Mouse (Mus musculus) monocyte, adult 5-6 weeks (primary cell): ENCODE measurements around the gene Acot1. TPM values are rescaled to one million over a fixed set of nuclear protein-coding genes. Genes with fewer than 3 reads are reported as not detected.
"Not testable (repeated sequence)": the region's sequence is repeated elsewhere in the genome, so short reads cannot be mapped to it uniquely, and the experiment has no call there.

Source experiments
- ATAC-seq: fragments of 153-309, 156-312 bp; replicated peaks from 2 replicates; pipeline ENCODE4 v1.8.0; 2017; ENCODE audit warnings: mild to moderate bottlenecking; ENCODE audit not compliant: low TSS enrichment, insufficient number of reproducible peaks, severe bottlenecking, poor library complexity, low FRiP score
- total RNA-seq: library from RNA; stranded (forward); fragments of 200-1000, 200-491, 200-594 nt; gene quantifications from 3 replicates; pipeline ENCODE4 v1.2.3, GENCODE M21; 2017

Gene Acot1
- total RNA-seq, 1 experiment from 2014 or later, result not detected

DNA sequence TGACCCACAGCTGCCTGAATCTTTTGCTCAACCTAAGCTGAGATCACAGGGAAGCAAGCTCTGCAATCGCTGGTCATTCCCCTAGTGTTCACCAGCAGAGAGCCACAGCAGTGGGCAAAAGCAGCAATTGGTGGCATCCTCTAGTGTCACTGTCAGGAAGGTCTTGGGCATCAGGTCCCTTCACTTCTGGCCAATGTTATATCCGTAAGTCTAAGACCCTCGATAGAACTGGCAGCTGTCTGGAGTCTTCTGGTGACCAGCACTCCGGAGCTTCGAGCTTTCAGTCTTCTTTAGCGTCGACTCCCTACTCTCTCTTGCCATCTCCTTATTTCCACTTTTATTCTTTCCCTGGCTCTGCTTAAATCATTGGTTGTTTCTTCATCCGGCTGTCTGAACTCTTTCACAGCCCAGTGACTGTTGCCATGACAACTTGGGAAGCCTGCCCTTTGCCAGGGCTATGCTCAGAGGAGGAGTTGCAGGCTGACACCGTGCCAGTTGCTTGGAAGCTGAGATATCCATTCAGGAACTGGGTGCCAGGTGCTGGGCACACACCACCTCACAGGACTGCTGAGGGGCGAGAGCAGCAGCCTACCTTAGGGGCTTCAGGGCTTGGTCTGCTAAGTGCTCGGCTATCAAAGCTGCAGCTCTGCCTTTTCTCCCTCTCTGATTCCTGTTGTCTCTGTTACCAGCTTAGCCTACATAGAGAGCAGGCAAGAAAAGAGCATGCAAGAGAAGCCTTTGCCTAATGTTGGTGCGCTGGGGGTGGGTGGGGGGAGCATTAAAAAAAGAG, 2.2 kb downstream of the Acot1 start:
- ATAC-seq, result no peak

DNA sequence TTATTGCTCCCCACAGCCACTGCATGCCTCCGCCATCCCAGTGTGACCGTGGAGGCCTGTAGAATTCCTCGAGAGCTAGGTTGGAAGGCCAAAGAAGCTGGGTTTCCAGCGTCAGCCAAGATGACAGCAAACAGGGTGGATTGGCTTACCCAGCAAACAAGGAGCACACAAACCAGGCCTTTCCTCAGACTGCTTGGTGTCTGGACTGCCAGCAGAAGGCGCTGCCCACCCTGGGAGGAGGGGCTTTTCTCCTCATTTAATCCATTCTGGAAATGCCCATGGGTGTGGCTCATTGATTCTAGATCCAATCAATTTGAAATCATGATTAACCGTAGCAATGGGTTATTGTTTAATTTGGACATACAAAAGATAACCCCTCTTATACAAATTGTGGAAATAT, 3.8 kb downstream of the Acot1 start:
- ATAC-seq, result no peak

DNA sequence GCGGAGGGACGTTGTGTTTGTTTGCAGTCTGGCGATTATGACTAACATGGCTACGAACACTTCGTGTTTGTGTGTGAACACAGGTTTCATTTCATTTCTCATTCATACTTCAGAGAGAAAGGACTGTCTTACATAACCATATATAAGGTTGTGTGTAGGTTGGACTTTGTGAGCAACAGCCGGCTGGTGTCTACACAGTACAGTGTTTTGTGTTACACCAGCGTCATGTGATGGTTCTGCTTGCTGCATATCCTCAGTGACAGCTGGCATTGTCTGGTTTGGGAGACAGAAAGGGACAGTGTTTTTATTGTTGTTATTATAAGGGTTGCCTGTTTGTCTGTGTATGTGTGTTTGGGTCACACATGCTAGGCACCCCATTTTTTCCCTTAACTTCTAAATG, 4.4 kb downstream of the Acot1 start:
- ATAC-seq, result no peak

DNA sequence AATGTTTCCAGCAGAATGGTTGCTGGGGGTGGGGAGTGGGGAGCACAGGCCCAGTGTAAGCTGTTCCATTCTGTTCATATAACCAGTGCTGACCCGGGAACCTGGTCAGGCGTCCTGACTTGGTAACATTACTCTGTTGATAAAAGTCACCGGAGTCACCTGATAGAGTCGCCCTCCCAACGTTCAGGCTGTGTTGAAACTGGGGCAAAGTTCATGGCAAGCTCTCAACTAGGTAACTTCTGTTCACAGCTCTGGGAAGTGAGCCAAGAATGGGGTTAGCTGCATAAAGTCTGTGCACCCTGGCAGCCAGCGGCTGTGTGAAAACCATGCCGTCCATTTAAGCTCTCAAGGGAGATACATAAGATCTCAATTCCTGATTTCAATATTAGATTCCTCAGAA, 11.2 kb downstream of the Acot1 start:
- ATAC-seq, result peak; percentile 56; the same call in 1 of the 2 replicates

DNA sequence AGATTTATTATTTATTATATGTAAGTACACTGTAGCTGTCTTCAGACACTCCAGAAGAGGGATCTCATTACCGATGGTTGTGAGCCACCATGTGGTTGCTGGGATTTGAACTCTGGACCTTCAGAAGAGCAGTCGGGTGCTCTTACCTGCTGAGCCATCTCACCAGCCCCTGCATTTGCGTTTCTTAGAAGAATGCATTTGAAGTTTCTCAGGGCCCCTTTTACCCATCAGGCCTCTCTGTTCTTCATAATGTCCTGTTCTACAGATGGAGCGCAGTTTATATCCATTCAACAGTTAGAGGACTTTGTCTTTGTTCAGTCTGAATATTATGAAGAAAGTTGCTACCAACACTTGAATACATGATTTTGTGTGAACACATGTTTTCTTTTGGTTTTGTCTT, 13.0 kb downstream of the Acot1 start:
- not testable (repeated sequence) for ATAC-seq

DNA sequence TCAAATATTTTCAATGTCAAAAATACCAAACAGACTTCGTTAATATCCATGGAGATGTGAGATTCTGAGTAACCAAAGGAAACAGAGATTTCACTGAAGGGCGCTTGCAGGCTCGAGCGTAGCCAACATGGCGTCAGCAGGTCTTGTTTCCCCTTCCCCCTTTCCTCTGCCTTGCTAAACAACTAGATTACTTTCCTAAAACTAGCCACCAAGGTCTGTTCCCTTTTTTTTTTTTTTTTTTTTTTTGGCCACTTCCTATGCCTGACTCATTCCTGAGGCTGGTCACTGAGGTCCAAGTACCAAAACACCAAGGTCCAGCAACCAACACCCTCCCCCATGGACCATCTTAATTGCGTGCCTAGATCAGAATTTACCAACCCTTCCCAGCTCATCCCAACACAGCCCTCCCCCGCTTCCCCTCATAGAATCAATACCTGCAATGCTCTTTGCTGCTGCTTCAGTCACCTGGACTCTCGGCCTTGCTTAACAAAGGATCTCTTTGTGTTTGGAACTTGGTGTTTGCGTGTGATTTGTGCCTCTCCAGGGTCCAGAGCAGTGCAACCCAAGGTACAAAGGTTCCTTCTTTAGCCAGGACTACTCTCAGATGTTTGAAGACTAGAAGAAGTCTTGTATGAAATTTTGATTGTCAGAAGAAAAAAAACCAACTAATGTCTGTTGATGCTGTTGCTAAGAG, 13.9 kb downstream of the Acot1 start:
- ATAC-seq, result no peak

DNA sequence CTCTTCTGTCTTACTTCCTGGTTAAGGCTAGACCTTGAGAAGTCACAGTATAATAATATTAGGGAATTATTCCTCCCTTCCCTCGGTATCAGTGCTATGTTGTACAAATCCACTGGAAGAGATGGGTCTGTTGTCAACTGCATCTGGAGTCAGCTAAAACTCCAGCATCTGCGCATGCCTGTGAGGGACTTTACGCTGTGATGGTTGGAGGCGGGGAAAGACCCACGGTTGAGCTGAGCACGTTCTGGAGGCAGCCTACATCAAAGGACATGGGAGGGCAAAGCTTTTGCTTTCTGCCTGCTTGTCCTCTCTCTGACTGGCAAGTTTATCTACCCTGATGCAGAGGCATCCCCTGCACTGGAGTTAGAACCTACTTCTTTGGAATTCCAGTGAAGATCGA, 16.6 kb downstream of the Acot1 start:
- ATAC-seq, result no peak

DNA sequence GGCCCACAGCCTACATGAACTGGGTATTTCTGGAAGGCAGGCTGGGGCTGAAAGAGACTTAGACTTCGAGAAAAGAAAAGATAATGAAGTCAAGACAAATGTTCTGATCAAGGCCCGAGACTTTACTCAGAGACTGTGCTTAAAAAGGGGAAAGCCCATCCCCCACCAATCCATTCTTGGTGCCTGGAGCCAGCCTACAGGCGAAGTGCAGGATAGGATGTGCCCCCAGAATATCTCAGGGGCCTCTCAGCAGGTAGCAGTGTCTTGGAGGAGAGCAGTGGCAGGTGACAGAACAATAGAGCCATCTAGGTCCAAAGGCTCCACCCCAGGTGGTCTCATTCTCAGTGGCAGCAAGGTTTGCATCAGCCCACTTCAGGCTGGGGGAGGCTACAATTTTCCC, 19.0 kb downstream of the Acot1 start:
- not testable (repeated sequence) for ATAC-seq

DNA sequence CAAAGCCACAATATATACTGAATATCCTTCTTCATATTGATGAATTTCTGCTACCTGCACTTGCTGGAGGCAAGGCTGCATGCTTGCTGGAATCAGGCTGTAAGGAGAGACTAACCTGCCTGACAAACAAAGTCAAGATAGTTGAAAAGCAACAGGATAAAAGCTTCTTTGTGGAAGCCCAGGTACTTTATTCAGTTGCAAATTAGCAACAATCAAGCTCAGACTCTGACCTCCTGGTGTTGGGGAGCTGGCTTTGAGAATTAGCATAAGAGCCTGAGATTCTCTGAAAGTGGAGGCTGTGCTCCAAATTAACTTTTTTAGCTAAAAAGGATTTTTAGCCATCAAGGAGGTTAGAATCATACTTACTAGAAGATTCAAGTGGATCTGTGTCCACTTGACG, 19.8 kb downstream of the Acot1 start:
- ATAC-seq, result not testable (repeated sequence)

DNA sequence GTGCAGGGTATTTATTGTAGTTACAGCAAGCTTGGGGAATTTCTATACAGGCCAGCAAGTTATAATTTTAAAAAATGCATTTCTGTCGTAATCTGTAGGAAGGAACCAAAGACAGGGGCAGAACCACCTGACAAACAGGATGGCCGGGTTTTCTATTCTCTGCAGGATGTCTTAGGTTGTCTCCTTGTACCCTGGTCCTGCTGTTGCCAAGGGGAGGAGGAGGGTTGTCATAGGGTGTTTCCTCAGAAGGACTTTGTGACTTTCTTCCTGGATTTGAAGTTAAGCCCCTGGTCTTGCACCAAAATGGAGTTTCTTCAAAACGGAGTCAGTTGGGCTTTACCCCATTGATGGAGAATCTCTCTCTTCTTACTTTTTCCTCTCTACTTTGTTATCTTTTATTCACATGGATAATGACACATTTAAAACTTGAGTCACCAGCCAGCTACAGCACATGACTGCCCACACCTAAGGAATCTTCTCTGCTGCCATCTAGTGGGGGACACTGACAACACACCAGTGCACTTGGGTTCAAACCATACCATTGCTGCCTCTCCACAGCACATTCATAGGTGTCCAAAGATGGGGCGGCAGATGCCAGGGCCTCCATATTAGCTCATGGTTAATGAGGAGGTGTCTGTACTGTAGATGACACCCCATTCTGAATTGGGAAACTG, 21.5 kb downstream of the Acot1 start:
- ATAC-seq, result peak; percentile 94

DNA sequence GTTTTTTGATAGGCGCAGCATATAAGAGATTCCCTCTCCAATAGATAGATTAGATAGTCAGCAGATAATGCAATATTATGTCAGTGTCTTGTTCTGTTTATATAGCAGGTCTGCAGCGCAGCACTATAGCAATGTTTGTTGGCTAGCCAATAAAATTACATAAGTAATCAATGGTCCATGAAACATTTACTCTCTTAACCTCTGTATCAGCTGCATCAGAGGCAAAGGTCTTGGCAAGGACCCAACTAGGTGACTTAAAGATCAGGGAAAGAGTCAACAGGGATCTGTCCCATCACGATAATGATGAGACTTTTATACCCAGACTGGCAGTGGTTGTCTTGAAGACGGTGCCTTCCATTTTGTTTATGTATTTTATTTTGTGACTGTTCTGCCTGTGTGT, 23.6 kb downstream of the Acot1 start:
- no peak for ATAC-seq

DNA sequence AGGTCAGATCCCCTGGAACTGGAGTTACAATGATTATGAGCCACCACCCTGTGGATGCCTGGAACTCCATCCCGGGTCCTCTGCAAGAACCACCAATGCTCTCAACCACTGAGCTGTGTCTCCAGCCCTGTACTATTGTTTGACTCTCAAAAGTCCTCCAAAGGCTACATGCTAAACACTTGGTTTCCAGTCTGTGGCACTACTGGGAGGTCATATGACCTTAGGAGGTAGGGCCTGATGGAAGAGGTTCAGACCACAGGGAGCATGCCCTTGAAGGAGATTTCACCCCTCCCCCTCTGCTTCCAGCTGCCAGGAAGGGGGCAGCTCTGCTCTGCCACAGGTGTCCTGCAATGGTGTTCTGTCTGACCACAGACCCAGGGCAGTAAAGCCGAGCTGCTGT, 24.0 kb downstream of the Acot1 start:
- not testable (repeated sequence) for ATAC-seq

DNA sequence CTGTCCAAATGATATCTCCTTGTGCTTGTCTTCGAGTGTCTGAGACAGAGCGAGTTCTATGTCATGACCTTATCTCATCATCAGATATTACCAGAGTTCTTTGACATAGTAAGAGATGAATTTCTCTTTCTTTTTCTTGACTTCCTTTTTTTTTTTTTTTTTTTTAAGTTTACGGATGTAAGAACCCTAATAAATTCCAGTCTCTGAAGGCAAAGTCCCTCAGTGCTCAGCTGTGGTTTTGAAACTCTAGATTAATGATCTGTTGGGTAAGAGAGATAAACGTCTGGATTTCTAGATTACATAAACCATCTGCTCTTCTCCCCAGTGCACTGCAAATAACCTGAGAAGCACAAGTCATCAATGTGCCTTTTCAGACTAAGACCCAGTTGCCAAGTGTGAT, 24.8 kb downstream of the Acot1 start:
- no peak for ATAC-seq

DNA sequence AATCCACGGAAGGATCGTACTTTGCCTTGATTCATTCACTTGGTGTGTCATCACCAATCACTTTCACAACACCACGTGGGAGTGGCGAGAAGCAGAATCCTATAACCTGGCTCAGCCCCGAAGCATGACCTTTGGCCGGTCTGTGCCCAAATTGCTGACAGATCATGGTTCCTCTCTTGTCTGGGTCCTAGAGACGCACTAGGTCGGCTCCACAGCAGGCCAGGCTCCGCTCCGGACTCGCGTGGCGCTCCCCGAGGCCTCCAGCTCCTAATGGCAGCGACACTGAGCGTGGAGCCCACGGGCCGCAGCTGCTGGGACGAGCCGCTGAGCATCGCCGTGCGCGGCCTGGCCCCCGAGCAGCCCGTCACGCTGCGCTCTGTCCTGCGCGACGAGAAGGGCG, 29.0 kb downstream of the Acot1 start, which contains the start of gene Acot4:
TSS of gene Acot4 (plus strand) at position 139 of the 400 bp plus-strand sequence.
- ATAC-seq, result peak; percentile 53

DNA sequence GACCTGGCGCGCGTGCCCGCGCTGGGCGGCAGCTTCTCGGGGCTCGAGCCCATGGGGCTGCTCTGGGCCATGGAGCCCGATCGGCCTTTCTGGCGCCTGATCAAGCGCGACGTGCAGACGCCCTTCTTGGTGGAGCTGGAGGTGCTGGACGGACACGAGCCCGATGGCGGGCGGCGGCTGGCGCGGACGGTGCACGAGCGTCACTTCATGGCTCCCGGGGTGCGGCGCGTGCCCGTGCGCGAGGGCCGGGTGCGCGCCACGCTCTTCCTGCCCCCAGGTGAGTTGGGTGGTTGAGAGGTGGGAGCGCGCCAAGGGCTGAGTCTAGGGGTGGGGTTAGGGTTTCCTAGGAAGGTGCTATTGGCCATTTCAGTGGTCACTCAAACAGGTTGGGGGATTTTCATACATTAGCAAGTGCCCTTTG, 29.4 kb downstream of the Acot1 start, which contains the start of gene Gm49366:
TSS of gene Gm49366 (plus strand) at position 245 of the 421 bp plus-strand sequence.
- ATAC-seq, result not testable (repeated sequence)

DNA sequence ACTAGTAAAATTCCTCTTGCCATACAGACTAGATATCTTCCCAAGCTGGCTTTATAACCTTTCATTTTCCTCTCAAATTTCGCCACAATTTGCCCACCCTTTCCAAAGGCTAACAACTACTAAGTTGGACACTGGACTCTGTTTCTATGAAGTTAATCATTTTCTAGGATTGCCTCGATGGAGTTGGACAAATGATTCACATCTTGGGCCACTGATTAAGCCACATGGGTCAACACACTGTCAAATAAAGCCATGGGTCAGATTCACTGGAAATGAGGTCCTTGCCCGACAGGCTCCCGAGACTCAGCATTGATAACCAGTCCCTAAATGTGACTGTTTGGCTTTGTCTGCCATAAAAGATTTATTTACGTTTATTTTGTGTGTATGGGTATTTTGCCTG, 33.0 kb downstream of the Acot1 start:
- ATAC-seq, result no peak

DNA sequence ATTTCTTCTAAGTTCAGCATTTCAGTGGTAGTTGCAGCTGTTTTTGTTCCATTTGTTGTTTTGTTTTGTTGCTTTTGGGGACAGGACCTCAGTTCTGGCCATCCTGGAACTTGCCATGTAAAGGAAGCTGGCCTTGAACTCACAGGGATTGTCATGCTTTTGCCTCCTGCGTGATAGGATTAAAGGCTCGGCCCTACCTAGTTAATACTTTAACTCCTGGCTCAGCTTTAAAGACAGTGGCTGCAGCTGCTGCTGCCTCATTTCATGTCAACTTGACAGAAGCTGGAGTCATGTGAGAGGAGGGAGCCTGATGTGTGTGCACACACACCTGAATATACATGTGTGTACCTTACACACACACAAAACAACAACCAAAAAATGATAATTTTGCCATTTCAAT, 34.8 kb downstream of the Acot1 start:
- no peak for ATAC-seq

DNA sequence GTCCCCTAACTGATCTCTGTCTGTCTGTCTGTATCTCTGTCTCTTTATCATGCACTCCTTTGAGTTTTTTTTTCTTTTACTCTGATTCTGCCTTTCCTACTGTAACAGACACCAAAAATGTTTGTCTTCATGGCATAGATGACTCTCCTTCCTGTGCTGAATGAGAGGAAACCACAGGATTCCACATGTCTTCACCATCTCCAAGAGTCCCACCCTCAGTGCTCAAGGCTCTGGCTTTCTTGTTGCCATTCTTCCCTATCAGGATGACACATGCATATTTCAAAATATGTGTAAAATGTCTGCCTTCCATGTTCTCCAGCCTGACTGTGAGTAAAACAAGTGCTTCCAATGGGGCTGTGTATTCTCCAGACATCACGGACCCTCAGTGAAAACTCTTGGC, 37.6 kb downstream of the Acot1 start:
- ATAC-seq, result no peak

DNA sequence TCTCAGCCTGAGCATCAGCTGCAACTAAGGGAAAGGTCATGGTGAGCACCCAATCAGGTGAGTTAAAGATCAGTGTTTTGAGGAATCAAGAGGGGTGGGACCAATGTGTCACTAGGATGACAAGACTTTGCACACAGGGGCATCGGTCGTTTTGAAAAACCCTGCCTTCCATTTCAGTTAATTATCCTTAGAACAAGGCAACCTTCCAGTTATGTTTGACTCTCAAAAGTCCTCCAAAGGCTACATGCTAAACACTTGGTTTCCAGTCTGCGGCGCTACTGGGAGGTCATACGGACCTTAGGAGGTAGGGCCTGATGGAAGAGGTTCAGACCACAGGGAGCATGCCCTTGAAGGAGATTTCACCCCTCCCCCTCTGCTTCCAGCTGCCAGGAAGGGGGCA, 41.5 kb downstream of the Acot1 start:
- ATAC-seq, result not testable (repeated sequence)
